Mouse (Mus musculus) G1E (cell line): ENCODE data around the gene Gramd1b.

Experiments
- CTCF ChIP-seq: IDR thresholded peaks from 2 replicates; pipeline ENCODE4 v1.5.1; 2012; ENCODE audit warnings: low read depth, low read length, inconsistent platforms, mixed read lengths
- GATA1 ChIP-seq: IDR thresholded peaks from 2 replicates; pipeline ENCODE4 v1.6.1; 2012; ENCODE audit warnings: borderline replicate concordance, low read length, inconsistent platforms, mixed read lengths
- POLR2AphosphoS5 ChIP-seq: IDR thresholded peaks from 2 replicates; pipeline ENCODE4 v1.6.1; 2012; ENCODE audit warnings: low read depth, low read length, inconsistent platforms; ENCODE audit not compliant: insufficient replicate concordance
- TAL1 ChIP-seq: conservative IDR thresholded peaks from 2 replicates; pipeline ENCODE4 v1.6.1; 2012; ENCODE audit warnings: low read depth, low read length, inconsistent platforms, mixed read lengths

- TF ChIP-seq CTCF: no peak
- no peak for TF ChIP-seq GATA1
- TF ChIP-seq POLR2AphosphoS5: no peak
- TF ChIP-seq TAL1: no peak
Observed at GRCm38 (mm10) chr9:40439973-40440687, 91.1 kb downstream of the Gramd1b start.
